Mouse (Mus musculus) kidney, adult 9 months (tissue): ENCODE measurements around the gene Lin28b.
"Not testable (repeated sequence)": the region's sequence is repeated elsewhere in the genome, so short reads cannot be mapped to it uniquely, and the experiment has no call there.

ENCODE experiments used
- DNase-seq: peaks from one replicate; pipeline ENCODE4 v3.0.0; 2022

Lin28b gene

DNA sequence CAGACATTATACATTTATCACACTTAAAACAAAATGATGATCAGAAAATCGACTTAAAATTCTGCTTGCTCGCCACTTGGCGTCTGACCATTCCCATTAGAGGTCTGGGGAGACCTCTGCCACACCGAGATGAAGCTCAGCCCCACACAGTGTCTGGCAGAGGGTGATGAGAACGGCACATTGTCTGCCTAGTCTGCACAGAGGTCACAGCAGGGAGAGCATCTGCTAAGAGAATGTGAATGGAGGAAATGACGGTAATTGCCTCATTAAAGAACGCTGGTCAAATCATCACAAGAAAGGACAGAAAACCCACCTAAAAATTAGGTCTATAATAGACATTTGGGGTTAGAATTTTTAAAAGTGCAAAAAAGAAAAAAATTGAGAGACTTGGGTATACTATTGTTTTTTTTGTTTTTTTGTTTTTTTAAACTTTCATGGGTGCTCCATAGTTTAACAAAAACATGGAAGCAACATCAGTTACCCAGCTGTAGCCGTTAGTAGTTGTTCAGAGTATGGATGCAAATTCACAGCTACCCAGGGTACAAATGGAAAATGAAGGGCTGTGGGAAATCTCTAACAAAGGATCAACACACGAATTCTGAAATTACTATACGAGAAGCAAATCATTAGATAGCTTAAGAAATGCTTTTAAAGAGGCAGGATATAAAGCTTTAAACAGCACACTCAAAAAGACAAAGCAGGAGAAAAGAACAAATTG is 75.4 kb downstream of the Lin28b start:
- no peak for DNase-seq

DNA sequence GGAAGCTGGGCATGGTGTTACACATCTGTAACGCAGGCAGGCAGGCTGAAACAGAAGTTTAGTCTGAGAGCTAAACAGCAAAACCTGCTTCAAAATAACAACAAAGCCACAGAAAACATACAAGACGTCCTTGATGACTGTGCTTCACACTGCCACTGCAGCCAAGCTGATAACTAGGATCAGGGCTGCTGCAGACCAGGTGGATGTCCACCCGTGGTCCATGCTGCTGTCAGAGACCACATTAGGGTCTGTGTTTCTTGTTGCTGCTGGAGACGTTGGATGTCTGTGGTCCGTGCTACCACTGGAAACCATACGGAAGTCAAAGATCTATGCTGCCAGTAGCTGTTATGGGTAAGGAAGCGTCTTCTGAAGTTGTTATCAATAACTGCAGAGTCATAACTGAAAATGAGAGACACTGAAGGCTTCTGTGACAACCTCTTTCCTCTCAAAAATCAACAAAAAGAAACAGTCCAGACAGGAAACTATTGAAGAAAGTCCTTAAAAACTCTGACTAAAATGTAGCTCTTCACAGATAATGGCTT is 86.4 kb downstream of the Lin28b start:
- no peak for DNase-seq

DNA sequence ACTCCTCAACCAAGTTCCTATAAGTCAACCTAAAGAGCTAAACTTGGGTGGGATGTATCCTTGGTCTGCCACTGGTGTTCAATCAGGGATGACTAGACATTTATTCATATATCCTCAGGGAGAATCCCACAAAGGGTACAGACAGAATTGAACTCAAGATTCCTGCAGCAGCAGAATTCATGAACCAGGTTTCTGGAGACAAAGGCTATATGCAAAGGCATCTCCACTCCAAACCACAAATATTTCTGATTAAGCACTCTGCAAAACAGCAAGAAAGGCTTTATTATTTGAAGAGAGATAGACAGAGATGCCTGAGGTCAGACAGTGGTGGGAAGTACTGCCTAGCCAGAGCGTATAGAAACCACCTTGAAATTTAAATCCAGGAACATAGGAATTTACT is 88.0 kb downstream of the Lin28b start:
- DNase-seq: no peak

DNA sequence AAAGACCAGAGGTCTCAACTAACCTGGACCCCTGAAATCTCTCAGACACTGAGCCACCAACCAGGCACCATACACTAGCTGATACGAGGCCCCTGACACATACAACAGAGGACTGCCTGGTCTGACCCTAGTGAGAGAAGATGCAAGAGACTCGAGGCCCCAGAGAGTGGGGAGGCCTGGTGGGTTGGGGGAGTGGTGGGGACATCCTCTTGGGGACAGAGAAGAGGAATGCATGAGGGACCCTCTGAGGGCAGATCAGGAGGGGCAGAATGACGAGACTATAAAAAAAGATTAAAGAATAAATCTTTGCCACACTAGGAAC is 103.6 kb downstream of the Lin28b start:
- no peak for DNase-seq

DNA sequence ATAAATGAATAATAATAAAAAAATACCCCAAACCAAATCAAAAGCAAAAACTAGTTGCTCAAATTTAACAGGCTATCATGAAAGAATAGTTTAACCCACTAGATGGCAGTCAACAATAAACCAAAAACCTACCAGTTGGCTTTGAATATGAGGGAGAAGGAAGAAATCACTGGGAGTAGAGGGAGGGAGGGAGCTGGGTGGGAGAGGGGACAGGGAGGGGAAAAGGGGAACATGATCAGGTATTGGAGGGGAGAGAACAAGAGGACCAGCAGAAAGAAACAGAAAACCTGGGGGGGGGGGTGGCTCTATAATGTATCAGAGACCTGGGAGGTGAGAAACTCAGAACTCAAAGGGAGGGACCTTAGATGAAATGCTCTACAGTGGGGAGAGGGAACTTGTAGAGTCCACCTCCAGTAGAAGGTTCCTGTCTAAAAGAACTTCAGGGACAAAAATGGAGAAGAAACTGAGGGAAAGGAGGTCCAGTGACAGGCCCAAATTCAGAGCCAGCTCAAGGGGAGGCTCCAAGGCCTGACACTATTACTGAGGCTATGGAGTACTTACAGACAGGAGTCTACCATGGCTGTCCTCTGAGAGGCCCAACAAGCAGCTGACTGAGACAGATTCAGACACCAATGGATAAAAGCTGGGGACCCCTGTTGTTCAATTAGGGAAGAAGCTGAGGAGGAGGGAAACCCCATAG is 104.1 kb downstream of the Lin28b start:
- DNase-seq: peak; percentile 7

DNA sequence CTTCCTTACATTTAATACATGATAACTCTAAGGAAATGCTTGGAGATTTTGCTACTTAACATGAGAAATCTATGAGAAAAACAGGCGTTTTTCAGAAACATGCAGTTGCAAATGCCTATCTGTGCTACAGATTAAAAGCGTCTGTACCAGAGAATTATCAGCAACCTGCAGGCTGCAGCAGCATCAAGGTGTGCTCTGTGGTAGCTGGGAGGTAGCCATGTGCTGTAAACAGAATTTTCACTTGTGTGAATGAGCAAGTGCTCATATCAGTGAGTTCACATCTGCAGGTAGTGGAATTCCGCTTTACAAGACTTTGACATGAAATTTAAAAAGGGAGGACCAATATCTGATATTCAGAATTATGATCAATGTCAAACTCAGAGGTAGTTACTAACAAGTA is 107.9 kb downstream of the Lin28b start:
- no peak for DNase-seq

DNA sequence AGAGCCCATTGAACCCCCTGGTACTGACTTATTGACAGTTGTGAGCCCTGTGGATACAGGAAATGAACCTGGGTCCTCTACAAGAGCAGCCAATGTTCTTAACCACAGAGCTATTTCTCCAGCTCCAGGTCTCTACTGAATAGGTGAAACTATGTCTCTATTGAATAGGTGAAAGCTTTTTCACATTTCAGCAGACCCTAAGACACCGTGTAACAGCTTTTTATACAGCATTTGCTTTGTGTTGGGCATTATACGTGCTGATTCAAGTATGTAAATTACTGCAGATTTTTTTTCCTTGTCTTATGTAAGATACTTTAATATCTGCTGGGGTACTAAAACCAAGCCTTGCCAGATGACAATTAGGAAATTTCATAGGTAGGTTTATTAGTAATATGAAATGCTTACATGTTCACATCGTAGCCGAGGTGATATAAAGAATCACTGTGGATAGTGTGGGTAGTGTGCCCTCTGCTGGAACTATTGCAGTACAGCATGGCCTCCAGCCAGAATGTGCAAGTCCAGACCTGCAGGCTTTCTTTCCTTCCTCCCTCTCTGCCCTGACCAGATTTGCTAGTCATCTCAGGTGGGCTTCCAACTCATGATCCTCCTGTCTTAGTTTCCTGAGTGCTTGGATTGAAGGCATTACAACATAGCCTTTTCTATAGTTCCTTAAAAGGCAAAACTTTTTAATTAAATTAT is 113.1 kb downstream of the Lin28b start:
- peak; percentile 64 for DNase-seq

DNA sequence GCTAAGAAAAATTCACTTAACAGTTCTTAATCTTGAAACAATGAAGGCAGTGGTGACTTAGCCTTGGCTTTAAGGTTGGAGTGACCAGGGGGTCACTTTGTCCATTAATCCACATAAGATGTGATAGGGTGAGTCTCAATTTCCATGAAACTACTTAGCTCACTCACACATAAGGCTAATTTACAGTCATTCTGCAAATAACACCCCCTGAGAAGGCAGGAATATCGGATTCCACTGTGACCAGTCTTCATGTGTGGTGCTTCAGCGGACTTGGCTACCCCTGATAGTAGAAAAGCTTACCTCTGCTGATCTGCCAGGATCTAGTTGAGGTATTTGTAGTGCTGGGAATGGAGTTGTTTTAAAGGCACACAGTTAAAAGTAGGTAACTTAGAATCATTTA is 115.7 kb downstream of the Lin28b start:
- DNase-seq: no peak

DNA sequence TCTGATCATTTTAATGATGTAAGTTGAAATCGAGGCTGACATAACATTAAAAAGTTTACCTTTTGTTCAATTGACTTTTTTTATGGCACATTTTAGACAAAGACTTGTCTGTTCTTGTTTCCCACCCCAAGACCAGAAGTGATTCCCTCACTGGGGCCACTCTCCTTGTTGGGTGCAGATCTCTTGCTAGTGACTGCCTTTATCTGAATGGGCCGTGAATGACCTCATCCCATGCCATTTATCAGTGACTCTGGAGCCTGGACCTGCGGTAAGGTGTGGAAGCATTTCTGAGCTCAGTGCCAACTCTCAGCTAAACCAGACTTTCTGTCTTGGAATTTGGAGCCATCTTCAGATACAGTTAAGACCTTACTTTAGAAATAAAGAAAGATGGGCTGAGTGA is 116.6 kb downstream of the Lin28b start:
- no peak for DNase-seq

DNA sequence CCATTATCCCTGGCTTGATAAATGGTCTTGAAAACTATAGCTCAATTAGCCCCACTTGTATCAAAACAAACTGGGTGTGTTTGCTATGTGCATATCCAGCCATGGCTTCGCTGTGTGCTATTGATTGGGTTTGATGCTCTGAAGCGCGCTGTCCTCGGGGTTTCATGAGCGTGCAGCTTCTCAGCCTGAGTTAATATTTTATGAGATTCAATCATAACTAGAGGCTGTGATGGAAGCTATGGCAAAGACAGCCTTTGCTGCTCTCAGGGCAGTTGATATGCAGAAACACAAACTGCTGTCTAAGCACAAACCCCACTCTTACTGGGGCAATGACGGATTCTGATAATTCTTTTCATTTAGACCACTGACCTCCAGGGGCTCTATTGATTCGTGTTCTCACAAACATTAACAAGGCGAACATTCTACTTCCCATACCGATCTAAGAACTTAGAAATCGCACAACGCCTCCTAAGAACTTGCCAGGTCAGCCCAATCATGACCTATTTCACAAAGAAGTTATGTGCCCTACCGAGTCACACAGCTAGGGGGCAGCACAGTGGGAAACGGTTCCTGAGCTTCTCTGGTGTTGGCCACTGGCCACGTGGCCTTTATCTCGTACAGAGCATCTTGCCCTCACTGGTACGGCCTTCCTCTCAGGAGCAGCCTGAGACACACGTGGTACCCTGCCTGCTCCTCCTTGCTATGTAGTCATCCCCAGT is 119.0 kb downstream of the Lin28b start:
- DNase-seq: no peak

DNA sequence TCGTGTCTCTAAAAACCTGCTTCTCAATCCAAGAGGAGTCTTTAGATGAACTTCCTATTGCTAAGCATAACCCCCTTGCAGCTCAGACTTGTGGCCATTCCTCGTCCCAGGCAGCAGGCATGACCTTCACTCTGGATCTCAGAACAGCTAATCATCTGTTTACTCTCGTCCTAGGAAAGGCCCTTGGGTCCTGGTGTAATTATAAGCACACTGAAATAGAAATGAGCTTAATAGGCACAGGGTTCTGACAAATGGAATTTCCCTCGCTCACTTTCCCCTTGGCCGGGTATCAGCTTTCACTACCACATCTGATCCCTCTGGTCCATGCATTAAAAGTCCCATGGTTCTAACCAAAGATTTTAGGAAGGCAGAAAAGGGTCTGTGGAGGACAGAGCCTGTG is 122.8 kb downstream of the Lin28b start:
- DNase-seq: peak; percentile 7

DNA sequence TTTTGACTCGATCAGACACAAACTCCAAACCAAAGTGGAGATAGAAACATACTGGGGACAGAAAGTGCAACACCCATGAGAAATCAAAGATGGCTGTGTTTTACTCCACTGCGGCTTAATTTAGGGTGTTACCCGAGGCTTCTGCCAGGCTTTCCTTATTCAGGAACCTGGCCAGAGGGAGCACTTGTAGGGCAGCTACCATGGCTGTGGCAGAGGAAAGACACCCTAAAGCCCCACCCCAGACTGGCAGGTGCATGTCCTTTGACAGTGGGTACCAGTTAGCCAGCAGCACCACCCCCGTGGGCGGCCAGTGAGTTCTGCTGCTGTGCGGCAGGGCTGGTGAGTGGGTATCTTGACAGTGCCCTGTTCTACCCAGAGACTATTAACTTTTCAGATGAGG is 130.1 kb downstream of the Lin28b start:
- no peak for DNase-seq

DNA sequence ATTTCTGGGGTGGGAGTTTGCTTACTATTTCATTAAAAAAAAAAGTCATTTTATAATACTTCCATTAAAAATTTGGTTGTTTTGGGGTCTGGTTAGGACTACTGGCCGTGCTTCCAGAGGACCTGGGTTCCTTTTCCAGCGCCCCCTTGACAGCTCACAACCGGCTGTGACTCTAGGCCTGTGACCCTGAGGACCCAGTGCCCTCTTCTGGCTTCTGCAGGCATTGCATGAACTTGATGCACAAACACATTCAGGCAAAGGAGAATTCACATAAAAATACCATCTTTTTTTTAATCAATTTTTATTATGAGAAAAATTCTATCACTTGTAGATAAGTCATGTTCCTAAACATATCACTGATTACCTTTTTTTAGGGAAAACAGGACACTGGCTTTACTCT is 138.1 kb downstream of the Lin28b start:
- not testable (repeated sequence) for DNase-seq

DNA sequence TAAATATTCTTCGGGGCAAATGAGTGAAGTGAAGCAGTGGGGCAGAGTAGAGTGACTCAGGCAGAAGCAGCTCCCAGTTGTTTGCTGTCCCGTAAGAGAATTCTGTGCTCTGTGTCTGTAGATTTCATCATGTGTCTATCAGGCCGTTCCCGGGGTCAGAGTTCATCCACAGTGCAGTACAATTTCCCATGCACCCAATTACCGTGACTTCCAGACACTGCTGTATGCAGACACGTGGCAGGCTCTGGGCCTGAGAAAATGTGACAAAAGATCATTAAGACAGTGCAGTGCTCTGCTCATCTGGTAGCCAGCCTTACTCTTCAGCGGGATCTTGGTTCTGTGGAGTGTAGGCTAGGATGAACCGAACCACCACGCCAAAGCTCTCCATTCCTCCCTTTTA is 141.0 kb downstream of the Lin28b start:
- no peak for DNase-seq

DNA sequence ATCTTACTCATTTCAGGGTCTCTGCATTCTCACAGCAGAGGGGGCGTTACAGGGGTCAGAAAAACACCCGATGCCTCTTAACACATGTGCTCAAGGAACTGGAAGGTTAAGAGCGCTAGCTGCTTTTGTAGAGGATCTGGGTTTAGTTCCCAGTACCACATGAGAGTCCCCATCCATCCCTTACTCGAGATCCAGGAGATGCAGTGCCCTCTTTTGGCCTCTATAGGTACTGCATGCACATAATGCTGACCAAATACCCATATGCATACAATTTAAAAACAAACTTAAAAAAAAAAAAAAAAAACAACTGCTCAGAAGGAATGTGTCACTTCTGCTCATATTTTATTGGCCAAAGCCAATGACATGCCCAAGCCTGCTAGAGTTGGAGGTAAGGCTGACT is 141.8 kb downstream of the Lin28b start:
- no peak for DNase-seq

DNA sequence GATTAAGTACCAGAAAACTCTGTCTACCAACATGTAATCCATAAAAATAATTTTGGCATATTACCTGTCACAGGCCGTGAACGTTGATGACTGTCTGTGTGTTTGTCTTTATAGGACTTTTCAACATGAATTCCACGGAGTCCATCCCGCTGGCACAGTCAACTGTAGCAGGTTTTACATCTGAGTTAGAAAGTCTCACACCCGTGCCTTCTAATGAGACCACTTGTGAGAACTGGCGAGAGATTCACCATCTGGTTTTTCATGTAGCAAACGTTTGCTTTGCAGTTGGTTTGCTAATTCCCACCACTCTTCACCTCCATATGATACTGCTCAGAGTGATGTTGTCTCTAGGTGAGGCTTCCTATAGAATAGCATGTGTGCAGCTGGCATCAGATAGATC is 147.1 kb downstream of the Lin28b start:
- DNase-seq: no peak

DNA sequence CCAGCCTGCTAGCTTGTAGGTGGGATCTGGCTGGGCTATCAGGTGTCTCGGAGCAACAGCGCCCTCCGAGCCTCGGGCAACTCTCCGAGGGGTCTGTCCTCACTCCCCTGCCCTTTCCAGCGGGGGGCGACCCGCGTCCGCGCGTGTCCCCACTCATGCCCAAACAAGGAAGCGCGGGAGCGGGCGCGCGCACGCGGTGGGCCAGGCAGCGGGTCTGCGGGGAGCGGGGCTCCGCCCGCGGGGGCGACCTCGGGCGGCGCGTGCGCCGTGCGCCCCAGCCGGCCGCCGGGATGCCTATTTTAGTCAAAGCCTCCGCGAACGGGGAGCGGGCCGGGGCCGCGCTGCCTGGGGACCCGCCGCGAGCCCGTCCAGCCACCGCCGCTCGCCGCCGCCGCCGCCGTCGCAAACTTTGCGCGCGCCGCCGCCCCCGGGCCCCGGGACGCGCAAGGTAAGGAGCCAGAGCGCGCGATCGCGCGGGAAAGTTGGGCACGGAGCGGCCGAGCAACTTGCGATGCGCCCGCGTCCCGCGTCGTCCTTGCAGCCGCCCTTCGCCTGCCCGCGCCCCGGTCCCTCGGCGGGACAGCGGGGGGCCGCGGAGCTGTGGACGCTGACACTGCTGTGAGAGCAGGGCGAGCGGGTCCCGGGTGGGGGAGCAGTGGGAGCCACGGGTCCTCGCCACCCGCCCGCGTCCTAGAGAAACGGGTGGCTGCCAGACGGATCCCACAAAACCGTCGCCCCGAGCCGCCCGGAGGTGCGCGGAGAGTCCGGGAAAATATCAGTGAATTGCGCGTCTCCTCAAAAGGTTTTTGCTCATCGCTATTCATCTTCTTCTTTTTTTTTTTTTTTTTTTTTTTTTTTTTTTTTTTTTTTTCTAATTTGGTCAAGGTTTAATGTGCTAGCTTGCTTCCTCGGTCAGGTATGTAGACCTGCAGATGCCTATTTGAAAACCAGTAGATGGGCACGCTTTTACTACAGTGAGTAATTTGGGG is 150.5 kb downstream of the Lin28b start, which contains the start of gene Bves:
Gene Bves (plus strand): TSS at position 339 of the 989 bp plus-strand sequence.
- no peak for DNase-seq

DNA sequence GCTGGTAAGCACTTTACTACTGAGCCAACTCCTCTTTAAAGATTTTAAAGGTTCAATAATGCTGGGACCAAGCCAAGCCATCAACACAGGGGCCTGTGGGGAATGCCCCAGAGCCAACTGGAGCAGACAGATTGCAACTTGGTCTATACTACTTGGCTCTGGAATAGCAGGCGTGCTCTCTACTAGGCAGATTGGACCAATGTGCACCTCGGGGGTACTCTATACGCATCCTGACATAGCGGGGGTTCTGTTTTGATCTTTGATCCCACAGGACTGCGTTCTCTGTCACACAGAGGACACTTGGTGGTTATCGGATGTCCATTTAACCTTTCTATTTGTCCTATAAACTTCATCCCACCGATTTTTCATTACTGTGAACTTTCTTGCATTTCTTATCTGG is 151.3 kb downstream of the Lin28b start:
- DNase-seq: no peak

DNA sequence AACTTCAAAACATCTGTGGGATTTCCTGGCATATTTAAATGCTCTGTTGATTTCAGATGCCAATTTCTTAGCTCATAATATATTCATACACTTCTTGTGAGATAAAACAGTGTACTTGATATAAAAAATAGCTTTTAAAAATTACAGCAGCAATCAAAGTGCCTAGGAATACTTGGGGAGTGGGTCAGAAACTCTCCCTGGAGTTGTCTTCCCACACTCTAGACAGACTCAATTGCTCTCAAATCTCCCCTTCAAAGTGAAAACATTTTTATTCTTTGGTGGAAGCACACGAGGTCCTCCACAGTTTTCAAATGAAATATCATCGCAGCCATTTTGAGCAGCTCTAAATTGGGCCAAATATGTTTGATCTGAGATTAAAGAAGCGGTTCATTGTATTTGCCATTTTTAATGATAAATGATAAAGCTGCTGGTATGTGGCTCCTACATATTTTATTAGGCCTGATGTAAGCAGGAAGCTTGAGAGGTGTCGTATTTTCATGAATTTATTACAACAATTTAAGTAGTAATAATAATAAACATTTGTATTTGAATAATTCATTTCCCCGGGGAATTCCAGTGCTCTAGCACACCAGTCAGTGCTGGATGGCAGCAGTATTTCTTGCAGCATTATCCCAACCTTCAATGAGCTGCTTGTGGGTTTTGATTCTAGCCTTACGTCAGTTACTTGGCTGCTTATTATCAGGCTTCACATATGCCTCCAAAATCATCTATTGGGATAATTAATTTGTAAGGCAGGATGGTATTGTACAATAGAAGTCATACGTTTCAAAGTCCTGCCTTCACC is 157.8 kb downstream of the Lin28b start:
- DNase-seq: no peak
